Mouse (Mus musculus): Measurements from ENCODE around the gene Hoxc9.

GRCm38 (mm10) chr15:102999955-103000354 lies 23.7 kb downstream of the Hoxc9 start:
- TF ChIP-seq CTCF (IDR thresholded peaks at IDR 0.05; ENCODE audit: extremely low read depth, insufficient read length, insufficient replicate concordance, low read depth, low read length): no peak
- TF ChIP-seq POLR2A (IDR thresholded peaks at IDR 0.05; ENCODE audit: low read depth, low read length): no peak

All from small intestine, adult 2 months (tissue).